Mouse (Mus musculus) c-Kit-positive CD71-positive TER-119-positive erythroid progenitor cells, embryonic 14.5 days (primary cell): ENCODE measurements around the gene Nrxn2.

Experiments used
- DNase-seq: peaks from one replicate; pipeline ENCODE4 v3.0.0-alpha.2; 2013; ENCODE audit warnings: low spot score

Nrxn2 gene

DNA sequence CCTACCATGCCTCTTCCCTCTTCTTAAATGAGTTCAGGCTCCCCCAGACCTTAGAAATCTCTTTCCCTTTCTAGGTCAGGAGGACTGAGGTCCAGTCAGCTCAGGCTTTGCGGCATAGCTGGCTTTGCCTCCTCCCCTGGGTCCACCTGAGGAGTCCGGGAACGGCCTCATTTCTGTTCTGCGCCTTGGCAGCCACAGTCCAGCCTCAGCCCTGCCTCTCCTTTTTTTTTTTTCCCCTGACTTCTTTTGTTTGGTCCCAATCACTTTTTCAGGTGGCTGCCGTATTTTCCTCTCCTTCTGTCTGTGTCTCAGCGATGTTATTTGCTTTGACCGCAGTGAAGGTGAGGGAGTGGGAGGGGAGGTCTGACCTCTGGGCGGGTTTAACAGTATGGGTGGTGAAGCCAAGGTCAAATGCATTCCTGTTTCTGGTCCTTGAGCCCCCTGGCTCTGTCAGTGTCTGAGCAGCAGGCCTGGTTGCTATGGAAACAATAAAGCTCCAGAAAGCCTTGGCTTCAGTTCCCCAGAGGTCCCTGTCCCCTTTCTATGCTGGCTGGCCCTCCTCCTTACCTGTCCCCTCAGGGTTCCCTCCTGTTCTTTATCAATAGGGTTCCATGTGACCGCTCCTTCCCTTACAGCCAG lies 34.3 kb downstream of the Nrxn2 start:
- no peak for DNase-seq

DNA sequence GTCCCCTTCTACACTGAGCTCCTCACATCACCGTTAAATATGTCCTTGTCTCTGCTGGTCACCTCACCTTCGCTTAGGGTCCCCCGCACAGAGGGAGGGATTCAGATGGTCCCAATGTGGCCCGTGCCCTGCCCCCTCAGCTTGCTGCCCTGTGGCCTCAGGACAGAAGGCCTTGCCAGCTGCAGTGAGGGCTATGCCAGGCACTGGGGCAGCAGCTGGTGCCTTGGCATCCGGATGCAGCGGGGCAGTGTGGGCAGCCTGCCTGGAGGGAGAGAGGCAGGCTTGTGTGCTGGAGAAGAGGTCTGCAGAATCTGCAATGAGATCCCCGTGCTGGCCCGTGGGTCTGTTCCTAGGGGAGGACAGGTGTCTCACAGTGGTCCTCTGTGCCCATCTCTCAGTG lies 34.8 kb downstream of the Nrxn2 start:
- DNase-seq = no peak

DNA sequence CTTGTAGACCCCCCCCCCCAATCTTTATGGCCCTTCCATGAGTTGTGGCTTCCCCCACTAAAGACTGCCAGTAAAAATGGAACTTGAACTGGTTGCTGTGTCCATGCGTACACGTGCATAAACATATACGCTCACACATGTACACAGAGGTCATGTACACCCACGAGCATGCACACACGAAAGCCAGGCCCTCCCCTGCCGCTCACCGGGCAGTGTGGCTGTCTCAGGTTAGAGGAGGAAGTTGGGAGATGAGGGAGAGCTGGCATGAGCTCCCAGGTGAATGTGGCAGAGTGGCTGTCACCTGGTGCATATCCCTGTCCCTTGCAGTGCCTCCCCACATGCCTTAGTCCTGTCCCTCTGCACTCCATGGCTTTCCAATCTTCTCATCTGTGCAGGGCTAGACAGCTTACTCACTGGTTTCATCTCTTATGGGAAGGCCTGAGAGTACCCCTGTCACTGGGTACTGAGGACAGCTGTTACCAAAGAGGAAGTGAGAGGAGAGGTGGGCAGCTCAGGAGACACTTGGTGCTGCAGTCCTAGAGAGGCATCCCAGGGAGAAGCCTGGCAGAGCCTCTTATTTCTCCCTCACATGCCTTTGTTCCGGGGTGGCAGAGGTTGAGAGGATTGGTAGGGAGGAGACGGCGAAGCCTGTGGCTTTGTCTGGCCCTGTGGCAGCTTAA lies 35.6 kb downstream of the Nrxn2 start:
- DNase-seq = no peak

DNA sequence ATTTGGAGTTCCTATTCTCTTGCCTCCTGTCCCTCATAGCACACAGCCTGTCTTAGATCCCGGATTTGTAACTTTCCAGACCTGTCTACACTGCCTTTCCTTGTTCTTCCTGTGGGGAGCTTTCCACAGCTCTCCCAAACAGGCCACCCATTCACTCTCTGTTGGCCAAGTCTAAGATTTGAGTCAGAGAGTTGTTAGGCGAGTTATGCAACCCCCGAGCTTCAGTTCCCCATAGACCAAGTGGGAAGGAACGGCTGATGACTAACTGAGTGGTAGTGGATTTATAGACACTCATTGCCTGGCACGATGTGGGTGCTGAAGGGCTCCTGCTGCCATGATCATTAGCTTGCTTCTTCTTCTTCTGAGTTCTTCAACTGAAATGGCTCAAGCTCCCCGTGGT lies 41.0 kb downstream of the Nrxn2 start:
- no peak for DNase-seq

DNA sequence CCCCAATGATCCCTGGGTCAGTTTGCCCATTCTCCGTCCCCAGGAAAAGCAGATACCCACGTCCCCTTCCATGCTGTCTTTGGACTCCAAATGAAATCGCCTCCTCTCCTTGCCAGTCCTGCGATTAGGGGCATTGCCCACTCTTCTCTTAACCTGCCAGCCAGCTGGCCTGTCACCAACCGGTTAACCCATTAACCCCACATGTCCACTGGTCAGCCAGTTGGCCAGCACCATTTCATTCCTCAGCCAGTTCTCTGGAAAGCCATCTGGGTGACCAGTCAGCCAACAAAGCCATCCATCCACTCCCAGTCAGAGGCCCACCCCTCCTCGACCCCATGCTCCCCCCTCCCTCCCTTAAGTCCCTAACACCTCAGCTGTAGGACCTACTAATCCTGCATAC lies 44.3 kb downstream of the Nrxn2 start:
- no peak for DNase-seq

DNA sequence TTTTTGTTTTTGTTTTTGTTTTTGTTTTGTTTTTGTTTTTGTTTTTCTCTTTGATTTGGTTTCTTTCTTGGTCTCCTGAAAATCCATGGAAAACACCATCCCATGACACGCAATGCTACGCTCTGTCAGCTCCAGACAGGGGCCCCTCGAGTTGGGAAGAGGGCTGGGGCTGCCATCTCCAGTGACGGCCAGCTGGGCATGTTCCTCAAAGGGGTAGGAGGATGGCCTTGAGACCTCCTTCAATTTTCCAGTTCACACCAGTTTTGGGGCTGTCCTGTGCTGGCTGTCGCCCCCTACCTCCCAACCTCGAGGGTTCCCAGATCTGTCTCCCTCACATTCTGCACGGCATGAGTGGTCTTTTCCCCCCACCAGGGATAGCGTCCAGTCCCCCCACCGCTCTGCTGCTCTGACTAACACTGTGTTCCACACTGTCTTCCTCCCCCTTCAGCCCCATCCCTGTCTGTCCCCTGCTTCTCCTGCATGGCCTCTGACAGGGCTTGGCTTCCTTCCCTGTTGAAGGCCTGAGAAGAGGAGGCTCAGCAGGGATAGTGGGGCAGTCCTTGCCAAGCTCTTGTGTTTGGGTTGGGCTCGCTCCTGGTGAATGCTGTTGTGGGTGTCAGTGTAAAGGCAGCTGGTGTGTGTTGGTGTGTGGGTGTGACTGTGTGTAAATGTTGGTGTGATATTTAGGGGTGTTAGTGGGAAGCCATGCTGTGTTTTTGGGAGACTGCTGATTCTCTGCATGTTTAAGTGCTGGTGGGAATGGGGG lies 46.0 kb downstream of the Nrxn2 start:
- DNase-seq = no peak

DNA sequence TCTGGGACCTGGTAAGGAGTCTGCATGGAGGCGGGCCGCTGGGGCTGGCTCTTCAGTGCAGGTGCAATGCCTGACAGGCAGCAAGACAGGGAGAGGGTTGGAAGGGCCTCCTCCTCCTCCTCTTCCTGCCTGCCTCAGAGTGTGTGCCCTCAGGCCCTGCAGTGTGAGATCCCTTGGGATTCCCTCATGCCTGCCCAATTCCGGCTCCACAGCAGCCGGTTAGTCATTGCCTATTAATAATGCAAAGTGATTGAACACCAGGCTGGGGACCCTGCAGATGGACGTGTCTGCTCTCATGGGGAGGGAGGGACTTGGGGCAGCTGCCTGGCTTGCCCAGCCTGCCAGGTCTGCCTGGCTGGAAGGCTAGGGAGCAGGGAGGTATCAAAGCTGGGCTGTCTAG lies 46.6 kb downstream of the Nrxn2 start:
- no peak for DNase-seq

DNA sequence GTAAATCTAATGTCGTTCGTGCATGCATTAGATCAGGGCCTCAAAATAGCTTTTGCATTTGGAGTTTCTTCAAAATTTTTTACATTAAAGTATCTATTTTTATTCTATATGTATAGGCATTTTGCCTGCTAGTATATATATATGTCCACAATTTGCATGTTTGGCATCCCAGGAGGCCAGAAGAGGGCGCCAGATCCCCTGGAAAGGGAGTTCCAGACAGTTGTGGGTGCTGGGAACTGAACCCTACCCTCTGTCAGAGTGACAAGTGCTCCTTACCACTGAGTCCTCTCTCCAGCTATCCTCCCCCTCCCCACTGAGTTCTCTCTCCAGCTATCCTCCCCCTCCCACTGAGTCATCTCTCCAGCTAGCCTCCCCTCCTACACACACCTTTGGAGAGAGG lies 48.4 kb downstream of the Nrxn2 start:
- no peak for DNase-seq

DNA sequence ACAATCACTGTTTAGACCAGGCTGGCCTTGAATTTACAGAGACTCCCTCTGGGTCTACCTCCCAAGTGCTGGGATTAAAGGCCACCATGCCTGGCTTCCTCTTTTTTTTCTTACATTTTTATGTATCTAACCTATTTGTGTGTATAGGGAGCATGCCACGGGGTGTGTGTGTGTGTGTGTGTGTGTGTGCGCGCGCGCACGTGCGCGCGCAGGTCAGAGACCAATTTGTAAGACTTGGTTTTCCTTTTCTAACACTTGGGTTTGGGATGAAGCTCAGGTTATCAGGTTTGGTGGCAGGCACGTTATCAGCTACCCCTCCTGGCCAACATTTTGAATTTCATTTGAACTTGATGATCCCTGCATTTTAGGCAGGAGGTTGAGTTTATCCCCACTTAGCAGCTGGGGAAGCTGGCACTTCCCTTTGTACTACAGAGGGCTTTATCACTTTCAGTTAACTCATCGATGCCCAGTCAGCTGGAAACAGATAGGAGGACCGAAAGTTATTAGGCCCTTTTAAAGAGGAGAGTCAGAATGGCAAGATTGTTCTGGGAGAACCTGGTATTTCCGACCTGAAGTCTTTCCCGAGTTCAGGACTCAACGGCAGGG lies 48.9 kb downstream of the Nrxn2 start:
- DNase-seq = no peak

DNA sequence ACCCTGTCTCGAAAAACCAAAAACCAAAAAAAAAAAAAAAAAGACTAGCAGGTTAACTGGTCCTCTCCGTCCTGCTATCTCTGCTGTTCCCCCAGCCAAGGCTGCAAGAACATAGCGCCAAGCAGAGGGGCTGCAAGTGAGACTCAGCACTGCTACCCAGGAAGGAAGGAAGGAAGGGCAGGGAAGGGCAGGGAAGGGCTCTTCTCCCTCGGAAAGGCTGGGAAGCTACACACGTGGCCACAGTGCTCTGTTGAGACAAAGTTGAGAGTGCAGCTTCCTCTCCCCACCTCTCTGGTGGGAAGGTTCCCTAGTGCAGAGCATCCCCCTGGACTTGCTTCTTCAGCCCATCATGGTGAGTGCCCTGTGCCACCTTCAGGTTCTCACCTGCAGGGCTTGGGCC lies 53.1 kb downstream of the Nrxn2 start:
- DNase-seq = no peak

DNA sequence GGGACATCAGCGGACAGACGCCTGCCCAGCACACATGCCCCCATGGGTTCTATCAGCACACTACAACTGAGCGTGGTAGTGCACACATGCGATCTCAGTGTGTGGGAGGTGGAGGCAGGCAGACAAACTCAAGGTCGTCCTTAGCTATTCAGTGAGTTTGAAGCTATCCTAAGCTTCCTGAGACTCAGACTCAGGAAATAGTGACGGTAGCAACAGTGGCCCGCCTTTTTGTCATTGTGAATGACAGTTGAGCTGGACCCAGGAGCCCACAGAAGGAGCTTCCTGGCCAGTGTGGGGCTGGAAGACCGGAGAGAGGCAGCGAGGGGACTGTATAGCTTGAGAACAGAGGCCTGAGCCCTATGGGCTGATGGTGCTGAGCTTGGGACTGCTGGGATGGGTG lies 54.3 kb downstream of the Nrxn2 start:
- no peak for DNase-seq

DNA sequence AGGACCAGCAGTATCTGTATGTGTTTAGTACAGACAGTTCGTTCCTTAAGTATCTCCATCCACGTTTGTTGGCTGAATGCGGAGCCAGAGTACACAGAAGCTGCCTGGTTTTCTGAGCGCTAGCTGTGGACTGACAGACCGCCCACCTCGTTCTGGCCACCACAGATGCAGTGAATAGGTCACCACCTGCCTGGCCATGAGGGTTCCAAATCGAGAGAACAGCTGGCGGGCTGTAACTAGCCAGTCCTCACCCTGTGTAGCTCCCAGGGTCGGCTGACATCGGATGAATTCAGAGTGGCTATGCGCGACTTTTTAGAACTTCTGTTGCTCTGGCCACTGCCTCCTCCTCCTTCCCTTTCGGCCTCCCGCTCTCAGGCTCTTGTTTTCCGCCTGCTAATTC lies 56.2 kb downstream of the Nrxn2 start:
- no peak for DNase-seq

DNA sequence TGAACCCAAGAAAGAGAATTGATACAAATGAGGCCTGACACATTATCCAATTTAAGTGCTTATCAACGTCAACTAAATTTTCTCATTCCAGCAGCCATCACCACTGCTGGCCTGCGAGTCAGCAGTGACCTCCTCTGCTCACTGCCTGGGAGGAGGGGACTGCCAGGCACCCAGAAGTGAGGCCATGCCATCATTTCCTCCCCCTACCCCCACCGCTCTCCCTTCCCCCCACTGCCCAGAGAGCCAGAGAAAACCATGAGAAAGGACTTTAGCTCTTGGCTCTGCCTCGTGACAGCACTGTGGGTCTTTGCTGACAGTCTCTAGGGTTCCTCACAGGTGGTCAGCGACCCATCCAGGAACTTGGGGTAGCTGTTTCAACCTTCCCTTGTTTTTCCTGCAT lies 56.6 kb downstream of the Nrxn2 start:
- DNase-seq = no peak

DNA sequence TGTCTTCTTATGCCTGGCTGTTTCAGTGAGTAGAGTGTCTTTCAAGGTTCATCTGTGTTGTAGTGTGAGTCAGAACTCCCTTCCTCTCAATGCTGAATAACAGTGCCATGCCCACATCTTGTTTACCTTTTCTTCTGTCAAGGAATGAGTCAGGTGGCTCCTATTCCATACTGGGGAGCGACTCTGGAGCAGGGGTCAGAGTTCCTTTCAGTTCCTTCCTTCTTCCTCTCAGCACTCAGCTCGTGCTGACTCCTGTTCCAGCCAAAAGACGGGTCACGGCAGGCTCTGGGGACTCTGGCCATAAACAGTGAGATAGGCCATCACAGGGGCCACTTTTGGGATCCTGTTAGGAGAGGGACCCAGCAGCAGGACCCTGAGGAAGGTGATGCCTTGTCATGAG lies 58.5 kb downstream of the Nrxn2 start:
- no peak for DNase-seq

DNA sequence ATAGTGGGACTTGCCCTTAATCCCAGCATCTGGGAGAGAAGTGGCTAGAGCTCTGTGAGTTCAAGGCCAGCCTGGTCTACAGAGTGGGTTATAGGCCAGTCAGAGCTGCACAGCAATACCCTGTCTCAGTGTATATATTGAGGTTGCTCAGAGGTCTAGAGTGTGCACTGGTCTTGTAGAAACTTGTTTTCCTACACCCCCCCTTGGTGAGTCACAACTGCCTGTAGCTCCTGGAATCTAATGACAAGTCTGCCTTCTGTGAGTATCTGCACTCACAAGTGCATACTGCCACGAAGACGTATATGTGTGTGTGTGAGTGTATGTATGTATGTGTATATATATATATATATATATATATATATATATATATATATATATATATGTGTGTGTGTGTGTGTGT lies 60.0 kb downstream of the Nrxn2 start:
- no peak for DNase-seq

DNA sequence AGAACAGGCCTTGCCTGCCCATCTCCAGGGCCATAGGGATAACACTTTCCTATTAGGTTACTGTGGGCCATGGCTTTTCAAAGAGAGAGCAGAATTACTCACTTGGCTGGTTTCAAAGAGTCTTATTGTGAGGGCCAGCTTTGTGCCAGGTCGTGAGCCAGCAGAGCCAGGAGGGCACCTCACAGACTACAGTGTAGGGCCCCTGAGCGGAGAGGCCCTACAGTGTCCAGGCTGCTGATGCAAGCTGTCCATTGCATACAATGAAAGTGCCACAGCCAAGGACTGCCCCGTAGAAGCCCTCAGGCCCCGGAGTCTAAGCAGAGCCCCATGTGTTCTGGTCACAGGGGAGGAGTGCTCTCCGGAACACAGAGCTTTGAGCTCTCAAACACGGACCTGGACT lies 64.4 kb downstream of the Nrxn2 start:
- DNase-seq = no peak

DNA sequence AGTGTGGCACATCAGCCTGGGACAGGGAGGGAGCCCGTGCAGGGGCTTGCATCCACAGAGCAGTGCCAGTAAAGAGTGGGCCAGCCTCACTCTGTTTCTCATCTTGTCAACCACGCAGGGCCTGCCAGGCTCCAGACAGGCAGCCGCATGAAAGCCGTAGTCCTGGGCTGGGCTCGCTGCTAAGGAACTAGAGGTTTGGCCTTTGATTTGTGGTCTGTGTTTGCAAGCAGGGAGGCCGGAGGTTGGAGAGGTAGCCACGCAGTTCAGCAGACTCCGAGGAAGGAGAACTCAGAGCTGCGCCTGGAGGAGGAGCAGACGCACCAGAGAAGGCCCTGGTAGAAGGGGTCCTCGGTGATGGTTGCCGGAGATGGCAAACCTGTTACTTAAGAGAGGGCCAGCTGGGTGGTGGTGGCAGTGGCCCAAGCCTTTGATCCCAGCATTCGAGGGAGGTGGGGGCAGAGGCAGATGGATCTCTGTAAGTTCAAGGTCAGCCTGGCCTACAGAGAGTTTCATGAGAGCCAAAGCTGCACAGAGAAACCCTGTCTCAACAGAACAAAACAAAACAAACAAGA lies 66.6 kb downstream of the Nrxn2 start:
- no peak for DNase-seq

DNA sequence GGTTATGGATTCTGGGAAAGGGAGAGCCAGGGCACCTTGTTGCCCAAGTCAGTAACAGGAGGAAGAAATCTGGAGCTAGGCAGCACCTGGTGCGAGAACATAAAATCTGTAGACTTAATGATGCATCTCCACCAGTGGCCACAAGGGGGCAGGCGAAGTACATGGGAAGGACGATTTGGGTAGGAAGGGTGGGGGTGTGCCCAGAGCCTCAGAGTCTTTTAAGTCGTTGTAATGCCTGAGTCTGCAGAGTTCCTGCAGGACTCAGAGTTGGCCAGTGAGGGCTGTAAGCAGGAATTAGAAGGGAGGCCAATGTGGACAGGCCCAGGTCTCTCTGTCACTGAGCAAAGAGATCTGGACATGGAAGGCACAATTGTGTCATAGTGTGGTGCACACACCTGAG lies 70.5 kb downstream of the Nrxn2 start:
- peak; percentile 68 for DNase-seq

DNA sequence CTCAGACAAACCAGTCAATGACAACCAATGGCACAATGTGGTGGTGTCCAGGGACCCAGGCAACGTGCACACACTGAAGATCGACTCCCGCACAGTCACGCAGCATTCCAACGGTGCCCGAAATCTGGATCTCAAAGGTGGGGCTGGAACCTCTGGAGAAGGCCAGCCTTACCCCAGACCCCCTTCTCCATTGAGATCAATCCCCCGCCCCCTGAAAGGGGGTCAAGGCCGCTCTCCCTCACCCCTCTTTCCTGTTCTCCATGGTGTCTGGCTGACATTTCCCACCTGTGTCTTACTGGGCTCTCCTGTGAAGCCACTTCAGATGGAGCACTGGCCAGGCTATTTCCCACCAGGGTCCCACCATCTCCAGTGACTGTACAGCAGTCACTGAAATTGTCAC lies 73.0 kb downstream of the Nrxn2 start:
- no peak for DNase-seq

DNA sequence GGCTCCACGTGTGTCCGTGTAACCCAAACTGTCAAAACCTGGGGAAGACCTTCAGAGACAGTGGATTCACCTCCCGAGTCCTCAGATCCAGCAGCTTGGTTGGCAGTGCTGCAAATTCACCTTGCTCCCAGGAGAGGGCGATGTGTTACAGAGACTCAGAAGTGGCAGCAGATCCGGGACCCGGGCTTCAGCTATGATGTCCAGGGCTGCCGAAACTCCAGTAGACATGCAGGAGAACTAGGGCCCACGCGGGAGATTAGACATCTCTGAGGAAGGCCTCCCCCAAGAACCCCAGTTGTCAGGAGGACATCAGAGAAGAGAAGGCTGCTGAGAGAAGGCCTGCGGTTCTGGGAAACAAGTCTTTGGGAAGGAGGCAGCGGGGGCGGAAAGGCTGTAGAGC lies 73.6 kb downstream of the Nrxn2 start:
- peak; percentile 7 for DNase-seq

DNA sequence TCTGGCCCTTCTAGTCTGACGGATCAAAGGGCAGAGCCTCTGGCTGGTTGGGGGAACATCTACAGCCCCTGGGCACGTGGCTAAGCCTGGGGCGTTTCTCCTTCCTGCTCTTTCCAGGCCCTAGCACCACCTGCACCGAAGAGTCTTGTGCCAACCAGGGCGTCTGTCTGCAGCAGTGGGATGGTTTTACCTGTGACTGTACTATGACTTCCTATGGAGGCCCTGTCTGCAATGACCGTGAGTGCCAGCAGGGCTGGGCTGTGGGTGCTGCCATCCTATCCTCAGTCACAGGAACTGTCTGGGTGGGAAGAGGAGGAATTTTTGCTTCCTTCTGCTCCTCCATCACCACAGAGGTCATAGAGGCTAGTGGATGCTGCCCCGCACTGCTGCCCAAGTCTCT lies 74.7 kb downstream of the Nrxn2 start:
- no peak for DNase-seq

DNA sequence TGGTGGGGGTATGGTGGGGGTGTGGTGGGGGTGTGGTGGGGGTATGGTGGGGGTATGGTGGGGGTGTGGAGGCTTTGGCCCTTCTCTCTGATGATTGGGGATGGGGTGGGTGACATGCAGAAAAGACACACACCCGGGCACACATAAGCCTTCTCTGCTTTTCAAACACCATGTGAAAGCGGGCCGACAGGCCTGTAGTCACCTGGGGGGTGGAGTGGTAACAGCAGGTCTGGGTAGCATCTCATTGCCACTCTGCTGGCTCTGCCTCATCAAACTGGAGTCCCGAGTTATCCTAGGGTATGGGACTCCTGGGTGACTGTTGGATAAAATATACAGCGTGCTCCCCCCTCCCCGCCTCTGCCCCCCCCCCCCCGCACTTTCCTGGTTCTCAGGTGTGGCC lies 75.5 kb downstream of the Nrxn2 start:
- no peak for DNase-seq
